18 mouse cellular contexts compared by ENCODE assay signal in genomic region chr3:32011566-32011965, GRCm38 (mm10).
"Had no signal": no experiment of that assay in that cellular context is flagged by ENCODE, and none has a peak within 500 bp of the region (broad histone marks: within the 10 kb centered on the region; RNA-seq: fewer than 3 reads in every experiment).

No protein-coding gene starts in this region.

- H3K27ac ChIP-seq: liver, embryonic 12.5 days; liver, embryonic 14.5 days; midbrain, embryonic 10.5 days; midbrain, embryonic 13.5 days; neural tube, embryonic 13.5 days; neural tube, embryonic 15.5 days had no signal

- H3K9me3 ChIP-seq: liver, embryonic 12.5 days; midbrain, embryonic 10.5 days; midbrain, embryonic 13.5 days; neural tube, embryonic 13.5 days; neural tube, embryonic 15.5 days had no signal

- DNase-seq: lung, adult 18-20 months; lung, embryonic 14.5 days; lung, postnatal 10 days; lung, postnatal 4 days; retina, postnatal 1 day; right cerebral cortex, postnatal 25 days; right cerebral cortex, postnatal 4 days; spleen, adult 18-20 months; thymus, adult 2 months; thymus, postnatal 36 days had no signal

- H3K36me3 ChIP-seq: liver, embryonic 12.5 days; midbrain, embryonic 10.5 days; midbrain, embryonic 13.5 days; neural tube, embryonic 13.5 days; neural tube, embryonic 15.5 days had no signal

- H3K4me3 ChIP-seq: liver, embryonic 12.5 days; midbrain, embryonic 10.5 days; midbrain, embryonic 13.5 days; myocyte; neural tube, embryonic 13.5 days; neural tube, embryonic 15.5 days had no signal

- H3K4me2 ChIP-seq: liver, embryonic 12.5 days; lung, embryonic 14.5 days; midbrain, embryonic 13.5 days; neural tube, embryonic 13.5 days; neural tube, embryonic 15.5 days had no signal

- H3K27me3 ChIP-seq: liver, embryonic 12.5 days; midbrain, embryonic 13.5 days; neural tube, embryonic 13.5 days; neural tube, embryonic 15.5 days had no signal

- H3K4me1 ChIP-seq: liver, embryonic 12.5 days; midbrain, embryonic 10.5 days; midbrain, embryonic 13.5 days; neural tube, embryonic 15.5 days had no signal

- H3K9ac ChIP-seq: liver, embryonic 12.5 days; liver, embryonic 14.5 days; lung, embryonic 14.5 days; midbrain, embryonic 13.5 days; neural tube, embryonic 13.5 days; neural tube, embryonic 15.5 days had no signal

- ATAC-seq: liver, embryonic 12.5 days; midbrain, embryonic 13.5 days; midbrain, embryonic 16.5 days had no signal
